Mouse (Mus musculus): ENCODE measurements at regions not wholly inside any gene's neighbourhood (a gene's known extent, or its start where the extent isn't known, plus 50 kb on each side); places are given as distances from the start of the nearest gene placed in this dataset.

- TF ChIP-seq CTCF (conservative IDR thresholded peaks at IDR 0.05; ENCODE audit: low read length) (no peak), POU5F1 (IDR thresholded peaks at IDR 0.05; ENCODE audit: borderline replicate concordance, low read length) (no peak)
Measured at GRCm38 (mm10) chr5:5916427-5916826, 167.3 kb upstream of the Steap1 start.
